Mouse (Mus musculus) urinary bladder, postnatal 36 days (tissue): Measurements from ENCODE around the gene Pbx4.

Source experiments
- DNase-seq, 2 experiments: peaks; one replicate each; pipeline ENCODE4 v3.0.0; 2022; ENCODE audit warnings: low spot score in 2 of 2, mixed read lengths in 1 of 2

Pbx4 gene

GRCm38 (mm10) chr8:69809820-69810219, 22.5 kb upstream of the Pbx4 start:
- no peak for DNase-seq

- no peak for DNase-seq
Observed at GRCm38 (mm10) chr8:69814881-69815280, 17.4 kb upstream of the Pbx4 start.

GRCm38 (mm10) chr8:69815396-69815795, 16.9 kb upstream of the Pbx4 start:
- peak in 1 of 2 experiments; percentile 27 for DNase-seq

GRCm38 (mm10) chr8:69820466-69820865, 11.8 kb upstream of the Pbx4 start:
- no peak for DNase-seq

GRCm38 (mm10) chr8:69821971-69822385, 10.3 kb upstream of the Pbx4 start:
- DNase-seq = no peak

GRCm38 (mm10) chr8:69822386-69823191, 9.7 kb upstream of the Pbx4 start, which contains the start of gene Lpar2:
Gene Lpar2, plus strand, starts transcription at chr8:69822429.
- peak; percentile 42 to 66 for DNase-seq

GRCm38 (mm10) chr8:69826371-69826770, 5.9 kb upstream of the Pbx4 start:
- DNase-seq = no peak

GRCm38 (mm10) chr8:69837057-69837682, 4.9 kb downstream of the Pbx4 start:
- no peak for DNase-seq

GRCm38 (mm10) chr8:69847167-69848065, 15.1 kb downstream of the Pbx4 start:
- DNase-seq = no peak

GRCm38 (mm10) chr8:69848951-69849350, 16.7 kb downstream of the Pbx4 start:
- peak; percentile 36 to 60 for DNase-seq

GRCm38 (mm10) chr8:69849899-69850298, 17.6 kb downstream of the Pbx4 start:
- DNase-seq = no peak

- no peak for DNase-seq
Observed at GRCm38 (mm10) chr8:69850926-69851506, 18.7 kb downstream of the Pbx4 start.

GRCm38 (mm10) chr8:69853869-69854268, 21.6 kb downstream of the Pbx4 start:
- no peak for DNase-seq

- no peak for DNase-seq
Observed at GRCm38 (mm10) chr8:69860807-69861206, 28.5 kb downstream of the Pbx4 start.

GRCm38 (mm10) chr8:69861251-69861650, 29.0 kb downstream of the Pbx4 start:
- no peak for DNase-seq

- DNase-seq = no peak
Observed at GRCm38 (mm10) chr8:69863387-69864020, 31.2 kb downstream of the Pbx4 start.

- DNase-seq = no peak
Observed at GRCm38 (mm10) chr8:69864180-69864579, 31.9 kb downstream of the Pbx4 start.

- no peak for DNase-seq
Observed at GRCm38 (mm10) chr8:69867696-69868326, 35.5 kb downstream of the Pbx4 start.

GRCm38 (mm10) chr8:69870003-69870765, 37.9 kb downstream of the Pbx4 start:
- DNase-seq = no peak

GRCm38 (mm10) chr8:69870907-69871306, 38.6 kb downstream of the Pbx4 start:
- no peak for DNase-seq
